Mouse (Mus musculus): Measurements from ENCODE around the gene Rnf103.
A peak's percentile ranks its signal among the peaks of the same experiment; 100 is the strongest.
"Not testable (repeated sequence)": the region's sequence is repeated elsewhere in the genome, so short reads cannot be mapped to it uniquely, and the experiment has no call there.

The Rnf103 gene

GRCm38 (mm10) chr6:71493675-71494340 is at the start of gene Rnf103:
Rnf103 (plus strand) TSS chr6:71493894.
- DNase-seq, result peak; percentile 93

- DNase-seq, result no peak
Observed at GRCm38 (mm10) chr6:71444756-71445155, 48.9 kb upstream of the Rnf103 start.

GRCm38 (mm10) chr6:71445560-71445959 is 48.1 kb upstream of the Rnf103 start:
- no peak for DNase-seq

- no peak for DNase-seq
Observed at GRCm38 (mm10) chr6:71452792-71453191, 40.9 kb upstream of the Rnf103 start.

- not testable (repeated sequence) for DNase-seq
Observed at GRCm38 (mm10) chr6:71453983-71454739, 39.5 kb upstream of the Rnf103 start.

GRCm38 (mm10) chr6:71457956-71458608 is 35.6 kb upstream of the Rnf103 start:
- no peak for DNase-seq

GRCm38 (mm10) chr6:71465146-71465545 is 28.5 kb upstream of the Rnf103 start:
- no peak for DNase-seq

GRCm38 (mm10) chr6:71467766-71468165 is 25.9 kb upstream of the Rnf103 start:
- DNase-seq, result no peak

- peak; percentile 25 for DNase-seq
Observed at GRCm38 (mm10) chr6:71469291-71469690, 24.4 kb upstream of the Rnf103 start.

GRCm38 (mm10) chr6:71471830-71472520 is 21.7 kb upstream of the Rnf103 start:
- no peak for DNase-seq

GRCm38 (mm10) chr6:71472786-71473185 is 20.9 kb upstream of the Rnf103 start:
- no peak for DNase-seq

GRCm38 (mm10) chr6:71475604-71476003 is 18.1 kb upstream of the Rnf103 start:
- no peak for DNase-seq

GRCm38 (mm10) chr6:71476783-71477182 is 16.9 kb upstream of the Rnf103 start:
- DNase-seq, result no peak

GRCm38 (mm10) chr6:71478816-71479568 is 14.7 kb upstream of the Rnf103 start:
- DNase-seq, result not testable (repeated sequence)

- DNase-seq, result not testable (repeated sequence)
Observed at GRCm38 (mm10) chr6:71479588-71479987, 14.1 kb upstream of the Rnf103 start.

- DNase-seq, result no peak
Observed at GRCm38 (mm10) chr6:71480136-71480535, 13.6 kb upstream of the Rnf103 start.

GRCm38 (mm10) chr6:71481136-71481535 is 12.6 kb upstream of the Rnf103 start:
- DNase-seq, result no peak

GRCm38 (mm10) chr6:71485246-71485645 is 8.4 kb upstream of the Rnf103 start:
- no peak for DNase-seq

GRCm38 (mm10) chr6:71486226-71486625 is 7.5 kb upstream of the Rnf103 start:
- no peak for DNase-seq

GRCm38 (mm10) chr6:71486867-71487266 is 6.8 kb upstream of the Rnf103 start:
- no peak for DNase-seq

- no peak for DNase-seq
Observed at GRCm38 (mm10) chr6:71487966-71488365, 5.7 kb upstream of the Rnf103 start.

- DNase-seq, result no peak
Observed at GRCm38 (mm10) chr6:71492136-71492535, 1.6 kb upstream of the Rnf103 start.
